Mouse (Mus musculus): ENCODE results near the gene Acadm. TPM values are rescaled to one million over a fixed set of nuclear protein-coding genes. Genes with fewer than 3 reads are reported as not detected.

The Acadm gene
- total and polyA plus RNA-seq, 3 experiments, result 78.5 to 224 (median 199) TPM

DNA sequence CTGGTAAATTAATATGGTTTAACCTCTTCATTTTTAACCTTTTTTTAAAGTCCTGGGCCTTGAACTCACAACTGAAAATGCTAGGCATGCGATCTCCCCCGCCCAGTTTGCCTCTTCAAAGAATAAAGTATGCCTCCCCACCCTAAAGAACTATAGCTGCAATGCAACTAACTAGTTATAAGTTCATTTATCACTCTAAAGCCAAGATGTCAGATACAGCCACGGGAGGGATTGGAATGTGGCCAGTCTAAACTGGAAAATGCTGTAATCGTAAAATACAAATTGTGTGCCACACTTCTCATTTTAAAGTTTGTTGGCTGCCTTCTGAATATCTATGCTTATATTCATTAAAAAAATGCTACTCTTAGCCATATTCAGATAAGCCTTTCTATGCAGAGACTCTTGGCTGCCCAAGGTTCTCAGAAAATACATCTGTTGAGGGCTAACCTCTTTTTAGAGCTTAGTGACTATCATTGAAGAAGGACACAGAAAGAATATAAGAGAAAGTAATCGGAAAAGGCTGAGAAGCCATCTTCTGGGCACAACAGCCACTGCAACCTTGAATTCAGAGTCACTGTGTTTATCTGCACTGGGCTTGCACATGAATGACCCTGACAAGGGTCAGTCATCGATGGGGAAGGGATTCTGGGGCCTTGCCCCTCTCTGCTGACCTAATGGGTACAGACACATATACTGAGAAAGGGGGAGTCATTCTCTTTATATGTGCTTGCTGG lies 30.8 kb downstream of the Acadm start:
- no peak for DNase-seq (ENCODE audit: extremely low read depth)

DNA sequence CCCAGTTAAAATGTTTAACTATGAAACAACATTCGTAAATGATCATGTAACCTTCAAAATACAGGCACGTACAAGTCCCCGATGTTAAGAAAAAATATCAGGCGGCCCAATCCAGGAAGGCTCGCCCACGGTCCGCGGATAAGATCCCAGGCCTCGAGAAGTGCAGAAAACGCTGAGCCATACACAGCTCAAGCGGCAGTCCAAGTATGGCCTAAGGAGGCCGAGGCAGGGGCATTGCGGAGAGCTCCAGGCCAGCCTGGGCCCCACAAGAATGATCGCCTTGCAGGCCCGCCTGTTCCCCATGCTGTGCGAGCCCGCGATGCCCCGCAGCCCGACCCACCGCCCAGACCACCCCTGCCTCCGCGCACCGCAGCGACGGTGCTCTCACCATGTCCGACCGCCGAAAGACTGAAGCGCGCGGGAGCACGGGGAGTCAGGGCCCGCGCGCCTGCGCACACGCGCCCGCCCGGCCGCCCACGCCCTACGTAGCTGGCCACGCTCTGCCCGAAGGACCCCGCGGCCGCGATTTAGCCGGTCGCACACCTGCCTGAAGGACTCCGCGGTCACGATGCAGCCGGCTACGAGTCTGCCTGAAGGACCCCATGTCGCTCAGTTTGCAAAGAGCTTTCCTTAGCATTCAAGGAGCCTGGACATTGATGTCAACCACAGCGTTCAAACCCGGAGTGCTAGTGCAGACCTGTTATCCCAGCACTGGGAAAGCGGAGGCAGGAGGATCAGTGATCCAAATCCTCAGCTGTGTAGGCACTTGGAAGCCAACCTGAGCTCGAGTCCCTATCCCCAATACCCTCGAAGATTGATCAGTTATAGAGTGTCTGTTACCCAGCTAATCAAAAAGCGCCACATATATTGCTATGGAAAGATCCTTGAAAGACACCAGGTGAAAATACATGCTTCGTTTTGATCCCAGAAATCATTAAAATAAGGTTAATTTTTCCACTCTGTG lies 31.6 kb downstream of the Acadm start, which contains the start of gene Rabggtb:
Gene Rabggtb, minus strand, starts transcription at position 464 of the 964 bp plus-strand sequence.
- Histone ChIP-seq H3K4me1 (ENCODE audit: control insufficient read depth in 1 of 2, insufficient read depth in 2 of 2) (peaks cover 12 to 33% of the 10 kb centered on the region in 2 experiments), H3K4me3 (replicated peaks in 1 of 3; ENCODE audit: low read depth in 2 of 3, low read length in 2 of 3, poor library complexity in 1 of 3) (peak within 1 kb of the TSS; percentile 69 to 99 (median 93)), H3K9ac (ENCODE audit: insufficient read depth, low read depth) (peak within 1 kb of the TSS; percentile 99), H3K27me3 (replicated peaks) (no peaks in the 10 kb centered on the region), H3K4me2 (ENCODE audit: insufficient read depth, low read depth, poor library complexity, severe bottlenecking) (peak within 1 kb of the TSS; percentile 94), H3K36me3 (replicated peaks in 1 of 2; ENCODE audit: control insufficient read depth in 1 of 2, insufficient read depth in 1 of 2, low read length in 1 of 2) (peaks cover 35 to 42% of the 10 kb centered on the region in 2 experiments), H3K79me2 (replicated peaks; ENCODE audit: control insufficient read depth, extremely low read depth, insufficient read depth, poor library complexity, severe bottlenecking) (peaks cover 49% of the 10 kb centered on the region), H3K27ac (ENCODE audit: insufficient read depth, low read depth) (peak within 1 kb of the TSS; percentile 74), H3K9me3 (replicated peaks; ENCODE audit: low read length) (no peaks in the 10 kb centered on the region)
- in situ Hi-C loops (cut with MboI; ENCODE audit: low pct_ligation_motif_present, low pct_unique_long_range_greater_than_20kb, low sequenced_read_pairs), result no loop called here
- peak; percentile 98 for DNase-seq (ENCODE audit: extremely low read depth)
- dilution Hi-C loops (cut with MboI; ENCODE audit: extremely low pct_ligation_motif_present, extremely low pct_unique_long_range_greater_than_20kb, low sequenced_read_pairs), result no loop called here
- TF ChIP-seq ZMIZ1 (IDR thresholded peaks at IDR 0.05; ENCODE audit: low read depth, low read length), result peak; percentile 98
- no peak for TF ChIP-seq ETS1 (conservative IDR thresholded peaks at IDR 0.05; ENCODE audit: low read depth, low read length)
- TF ChIP-seq NRF1 (IDR thresholded peaks at IDR 0.05; ENCODE audit: low read depth, low read length), result peak; percentile 97
- no peak for TF ChIP-seq ZKSCAN1 (IDR thresholded peaks at IDR 0.05; ENCODE audit: borderline replicate concordance, low read depth, low read length)
- TF ChIP-seq PAX5 (IDR thresholded peaks at IDR 0.05; ENCODE audit: low read length), result no peak
- TF ChIP-seq USF1 (IDR thresholded peaks at IDR 0.05; ENCODE audit: low read depth, low read length), result no peak
- peak; percentile 90 for TF ChIP-seq MXI1 (IDR thresholded peaks at IDR 0.05; ENCODE audit: low read depth, low read length)
- TF ChIP-seq ZNF384 (IDR thresholded peaks at IDR 0.05; ENCODE audit: low read depth, low read length), result no peak
- TF ChIP-seq CHD2 (IDR thresholded peaks at IDR 0.05; ENCODE audit: low read length), result no peak
- peak; percentile 50; the same call in 1 of the 2 replicates for TF ChIP-seq BHLHE40 (IDR thresholded peaks at IDR 0.05; ENCODE audit: low read depth, low read length)
- TF ChIP-seq IRF4 (IDR thresholded peaks at IDR 0.05; ENCODE audit: low read depth, low read length), result peak; percentile 83
- no peak for TF ChIP-seq JUN (IDR thresholded peaks at IDR 0.05; ENCODE audit: insufficient read depth, low read depth, low read length)
- TF ChIP-seq TCF12 (IDR thresholded peaks at IDR 0.05; ENCODE audit: low read depth, low read length), result peak; percentile 100
- peak; percentile 36; the same call in 1 of the 2 replicates for TF ChIP-seq GABPA (IDR thresholded peaks at IDR 0.05; ENCODE audit: insufficient replicate concordance, low read depth, low read length)
- no peak for TF ChIP-seq CHD1 (IDR thresholded peaks at IDR 0.05; ENCODE audit: low read depth, low read length)
- peak; percentile 89 for TF ChIP-seq SIN3A (IDR thresholded peaks at IDR 0.05; ENCODE audit: low read length)
- TF ChIP-seq RAD21 (IDR thresholded peaks at IDR 0.05; ENCODE audit: low read depth, low read length), result no peak
- TF ChIP-seq USF2 (conservative IDR thresholded peaks at IDR 0.05; ENCODE audit: low read depth, low read length), result no peak
- TF ChIP-seq MAX (IDR thresholded peaks at IDR 0.05; ENCODE audit: low read length), result peak; percentile 100
- TF ChIP-seq MEF2A (IDR thresholded peaks at IDR 0.05; ENCODE audit: borderline replicate concordance, low read depth, low read length), result peak; percentile 85
- no peak; the same call in 1 of the 2 replicates for TF ChIP-seq MAFK (IDR thresholded peaks at IDR 0.05; ENCODE audit: insufficient replicate concordance, low read length)
- peak; percentile 99 for TF ChIP-seq NELFE (IDR thresholded peaks at IDR 0.05; ENCODE audit: low read depth, low read length)
- no peak for TF ChIP-seq EP300 (IDR thresholded peaks at IDR 0.05; ENCODE audit: low read length)
- TF ChIP-seq KAT2A (IDR thresholded peaks at IDR 0.05; ENCODE audit: insufficient replicate concordance, low read length), result peak; percentile 95

More for the DNA sequence above, 30.8 kb downstream of the Acadm start:
- Histone ChIP-seq H3K27me3 (replicated peaks) (no peaks in the 10 kb centered on the region), H3K4me1 (ENCODE audit: control insufficient read depth in 1 of 2, insufficient read depth in 2 of 2) (peaks cover 12 to 25% of the 10 kb centered on the region in 2 experiments), H3K4me2 (ENCODE audit: insufficient read depth, low read depth, poor library complexity, severe bottlenecking) (peak overlapping the region; percentile 94), H3K36me3 (replicated peaks in 1 of 2; ENCODE audit: control insufficient read depth in 1 of 2, insufficient read depth in 1 of 2, low read length in 1 of 2) (peaks cover 27 to 36% of the 10 kb centered on the region in 2 experiments), H3K4me3 (replicated peaks in 1 of 3; ENCODE audit: low read depth in 2 of 3, low read length in 2 of 3, poor library complexity in 1 of 3) (peak overlapping the region; percentile 69 to 90 (median 69)), H3K79me2 (replicated peaks; ENCODE audit: control insufficient read depth, extremely low read depth, insufficient read depth, poor library complexity, severe bottlenecking) (peaks cover 40% of the 10 kb centered on the region), H3K9ac (ENCODE audit: insufficient read depth, low read depth) (peak overlapping the region; percentile 86), H3K27ac (ENCODE audit: insufficient read depth, low read depth) (0 out of 2 replicates have a peak overlapping the region, but pooled peaks have one; percentile 0), H3K9me3 (replicated peaks; ENCODE audit: low read length) (no peaks in the 10 kb centered on the region)
- TF ChIP-seq TCF12 (IDR thresholded peaks at IDR 0.05; ENCODE audit: low read depth, low read length) (0 out of 2 replicates have a peak, but pooled peaks have one; percentile 31), SMC3 (IDR thresholded peaks at IDR 0.05; ENCODE audit: low read depth, low read length) (0 out of 2 replicates have a peak, but pooled peaks have one; percentile 9), EP300 (IDR thresholded peaks at IDR 0.05; ENCODE audit: low read length) (0 out of 2 replicates have a peak, but pooled peaks have one; percentile 17), MAFK (IDR thresholded peaks at IDR 0.05; ENCODE audit: insufficient replicate concordance, low read length) (no peak), CHD1 (IDR thresholded peaks at IDR 0.05; ENCODE audit: low read depth, low read length) (peak; percentile 91; the same call in 1 of the 2 replicates), NELFE (IDR thresholded peaks at IDR 0.05; ENCODE audit: low read depth, low read length) (peak; percentile 22; the same call in 1 of the 2 replicates), CTCF (conservative IDR thresholded peaks at IDR 0.05 in 1 of 2, IDR thresholded peaks at IDR 0.05 in 1 of 2; ENCODE audit: low read depth in 2 of 2, low read length in 2 of 2) (peak in 1 of 2 experiments; percentile 41; a peak in 1 of 4 replicates), CHD2 (IDR thresholded peaks at IDR 0.05; ENCODE audit: low read length) (no peak), IRF4 (IDR thresholded peaks at IDR 0.05; ENCODE audit: low read depth, low read length) (peak; percentile 19; the same call in 1 of the 2 replicates)
- in situ Hi-C loops (cut with MboI; ENCODE audit: low pct_ligation_motif_present, low pct_unique_long_range_greater_than_20kb, low sequenced_read_pairs), result no loop called here
- dilution Hi-C loops (cut with MboI; ENCODE audit: extremely low pct_ligation_motif_present, extremely low pct_unique_long_range_greater_than_20kb, low sequenced_read_pairs), result no loop called here
